Mouse (Mus musculus) lung, postnatal 0 days (tissue): Measurements from ENCODE around the gene Naip6.
"Not testable (repeated sequence)": the region's sequence is repeated elsewhere in the genome, so short reads cannot be mapped to it uniquely, and the experiment has no call there.

Experiments
- CTCF ChIP-seq: IDR thresholded peaks from 2 replicates; pipeline ENCODE4 v1.5.1; 2016; ENCODE audit warnings: antibody characterized with exemption, mild to moderate bottlenecking
- EP300 ChIP-seq: IDR thresholded peaks from 2 replicates; pipeline ENCODE4 v1.6.1; 2016; ENCODE audit warnings: antibody characterized with exemption, mild to moderate bottlenecking, control low read depth

GRCm38 (mm10) chr13:100246223-100246622, 71.3 kb downstream of the Naip6 start, which contains the start of gene Naip5:
- not testable (repeated sequence) for TF ChIP-seq EP300, CTCF
